Mouse (Mus musculus) 3T3-L1 (cell line): ENCODE data around the gene Prpf8.
"Not testable (repeated sequence)": the region's sequence is repeated elsewhere in the genome, so short reads cannot be mapped to it uniquely, and the experiment has no call there.

ENCODE experiments used
- DNase-seq: peaks from one replicate; pipeline ENCODE4 v3.0.0-alpha.2; 2015; ENCODE audit warnings: low read depth, low spot score

Prpf8 gene

GRCm38 (mm10) chr11:75486601-75487285, at the start of gene Prpf8:
Prpf8 (plus strand) TSS chr11:75486816.
- peak; percentile 97 for DNase-seq

- DNase-seq: no peak
Measured at GRCm38 (mm10) chr11:75438194-75438593, 48.4 kb upstream of the Prpf8 start.

GRCm38 (mm10) chr11:75438804-75439203, 47.8 kb upstream of the Prpf8 start:
- DNase-seq: no peak

- DNase-seq: no peak
Measured at GRCm38 (mm10) chr11:75439363-75439762, 47.3 kb upstream of the Prpf8 start, which contains the start of gene Serpinf2. Serpinf2 (minus strand) TSS chr11:75439591.

GRCm38 (mm10) chr11:75439951-75440350, 46.7 kb upstream of the Prpf8 start:
- no peak for DNase-seq

GRCm38 (mm10) chr11:75441034-75441433, 45.6 kb upstream of the Prpf8 start:
- DNase-seq: no peak

GRCm38 (mm10) chr11:75441601-75442000, 45.0 kb upstream of the Prpf8 start:
- DNase-seq: no peak

GRCm38 (mm10) chr11:75443711-75444110, 42.9 kb upstream of the Prpf8 start:
- DNase-seq: no peak

- no peak for DNase-seq
Measured at GRCm38 (mm10) chr11:75448575-75448974, 38.0 kb upstream of the Prpf8 start.

- DNase-seq: no peak
Measured at GRCm38 (mm10) chr11:75449695-75450094, 36.9 kb upstream of the Prpf8 start.

GRCm38 (mm10) chr11:75450304-75450908, 36.2 kb upstream of the Prpf8 start:
- no peak for DNase-seq

- no peak for DNase-seq
Measured at GRCm38 (mm10) chr11:75450936-75451335, 35.7 kb upstream of the Prpf8 start.

GRCm38 (mm10) chr11:75452081-75452480, 34.5 kb upstream of the Prpf8 start:
- DNase-seq: no peak

GRCm38 (mm10) chr11:75452812-75453557, 33.6 kb upstream of the Prpf8 start:
- DNase-seq: no peak

- DNase-seq: peak; percentile 90
Measured at GRCm38 (mm10) chr11:75453991-75454930, 32.4 kb upstream of the Prpf8 start, which contains the start of gene Wdr81. Wdr81 (minus strand) TSS chr11:75454717.

GRCm38 (mm10) chr11:75455041-75455736, 31.4 kb upstream of the Prpf8 start:
- peak; percentile 47 for DNase-seq

GRCm38 (mm10) chr11:75455971-75456370, 30.6 kb upstream of the Prpf8 start:
- DNase-seq: not testable (repeated sequence)

- no peak for DNase-seq
Measured at GRCm38 (mm10) chr11:75456440-75456871, 30.2 kb upstream of the Prpf8 start.

GRCm38 (mm10) chr11:75458169-75458568, 28.4 kb upstream of the Prpf8 start:
- DNase-seq: peak; percentile 79

- DNase-seq: peak; percentile 82
Measured at GRCm38 (mm10) chr11:75458628-75459041, 28.0 kb upstream of the Prpf8 start.
